Mouse (Mus musculus): ENCODE results near the gene Espl1. TPM values are rescaled to one million over a fixed set of nuclear protein-coding genes. Genes with fewer than 3 reads are reported as not detected.

The Espl1 gene
- polyA plus RNA-seq (2015; fragmentation: Nextera tagmentation; extraction: Ambion mirVana): 10.9 and 11.7 TPM in 2 replicates

GRCm38 (mm10) chr15:102295633-102296367 is at the start of gene Espl1:
TSS of gene Espl1 (plus strand) at chr15:102296266.
- H3K9ac ChIP-seq (replicated peaks; ENCODE audit: low read depth, low read length): peak within 1 kb of the TSS; percentile 47
- 6% methylated on average over 25 of the region's 25 CpGs for WGBS
- H3K27ac ChIP-seq (ENCODE audit: low read length): peak within 1 kb of the TSS; percentile 27; the same call in 1 of the 2 replicates
- H3K4me3 ChIP-seq (replicated peaks; ENCODE audit: low read length): peak within 1 kb of the TSS; percentile 50
- peak within 1 kb of the TSS; percentile 66 for H3K4me2 ChIP-seq (ENCODE audit: low read length)
- no peaks in the 10 kb centered on the region for H3K9me3 ChIP-seq (ENCODE audit: control insufficient read depth, low read length)
- ATAC-seq: peak; percentile 100
- H3K27me3 ChIP-seq (replicated peaks; ENCODE audit: control insufficient read depth, insufficient read depth, low read length): no peaks in the 10 kb centered on the region
- H3K4me1 ChIP-seq (replicated peaks; ENCODE audit: control insufficient read depth, insufficient read depth, low read length): peaks cover 10% of the 10 kb centered on the region
- no peaks in the 10 kb centered on the region for H3K36me3 ChIP-seq (ENCODE audit: control insufficient read depth, insufficient read depth)

- peak overlapping the region; percentile 55 for H3K9ac ChIP-seq (replicated peaks; ENCODE audit: low read depth, low read length)
- H3K36me3 ChIP-seq (ENCODE audit: control insufficient read depth, insufficient read depth): no peaks in the 10 kb centered on the region
- no peaks in the 10 kb centered on the region for H3K9me3 ChIP-seq (ENCODE audit: control insufficient read depth, low read length)
- peak overlapping the region; percentile 92 for H3K27ac ChIP-seq (ENCODE audit: low read length)
- peak overlapping the region; percentile 67 for H3K4me2 ChIP-seq (ENCODE audit: low read length)
- peak overlapping the region; percentile 55 for H3K4me3 ChIP-seq (replicated peaks; ENCODE audit: low read length)
- ATAC-seq: peak; percentile 85
- WGBS: 0% methylated on average over 30 of the region's 35 CpGs
- peaks cover 6% of the 10 kb centered on the region for H3K27me3 ChIP-seq (replicated peaks; ENCODE audit: control insufficient read depth, insufficient read depth, low read length)
- H3K4me1 ChIP-seq (replicated peaks; ENCODE audit: control insufficient read depth, insufficient read depth, low read length): peaks cover 39% of the 10 kb centered on the region
Measured at GRCm38 (mm10) chr15:102246866-102247251, 49.2 kb upstream of the Espl1 start.

GRCm38 (mm10) chr15:102247252-102248130 is 48.6 kb upstream of the Espl1 start:
- 0 out of 2 replicates have a peak, but pooled peaks have one; percentile 11 for ATAC-seq
- Histone ChIP-seq H3K27ac (ENCODE audit: low read length) (peak overlapping the region; percentile 16; the same call in 1 of the 2 replicates), H3K9ac (replicated peaks; ENCODE audit: low read depth, low read length) (peak overlapping the region; percentile 55), H3K36me3 (ENCODE audit: control insufficient read depth, insufficient read depth) (no peaks in the 10 kb centered on the region), H3K9me3 (ENCODE audit: control insufficient read depth, low read length) (no peaks in the 10 kb centered on the region), H3K4me3 (replicated peaks; ENCODE audit: low read length) (peak overlapping the region; percentile 55), H3K27me3 (replicated peaks; ENCODE audit: control insufficient read depth, insufficient read depth, low read length) (peaks cover 6% of the 10 kb centered on the region), H3K4me1 (replicated peaks; ENCODE audit: control insufficient read depth, insufficient read depth, low read length) (peaks cover 39% of the 10 kb centered on the region), H3K4me2 (ENCODE audit: low read length) (peak overlapping the region; percentile 67)
- under 1% methylated on average over 47 of the region's 65 CpGs for WGBS

- Histone ChIP-seq H3K27me3 (replicated peaks; ENCODE audit: control insufficient read depth, insufficient read depth, low read length) (peaks cover 4% of the 10 kb centered on the region; the same call in 1 of the 2 replicates), H3K27ac (ENCODE audit: low read length) (no peak overlapping the region), H3K4me2 (ENCODE audit: low read length) (peak overlapping the region; percentile 67), H3K9me3 (ENCODE audit: control insufficient read depth, low read length) (no peaks in the 10 kb centered on the region), H3K4me3 (replicated peaks; ENCODE audit: low read length) (peak overlapping the region; percentile 55), H3K9ac (replicated peaks; ENCODE audit: low read depth, low read length) (peak overlapping the region; percentile 55), H3K36me3 (ENCODE audit: control insufficient read depth, insufficient read depth) (no peaks in the 10 kb centered on the region), H3K4me1 (replicated peaks; ENCODE audit: control insufficient read depth, insufficient read depth, low read length) (peaks cover 35% of the 10 kb centered on the region)
- 7% methylated on average over 8 of the region's 8 CpGs for WGBS
- ATAC-seq: no peak
Measured at GRCm38 (mm10) chr15:102248131-102248811, 47.8 kb upstream of the Espl1 start.

- no peak overlapping the region for H3K9ac ChIP-seq (replicated peaks; ENCODE audit: low read depth, low read length)
- no peak overlapping the region for H3K27ac ChIP-seq (ENCODE audit: low read length)
- H3K4me3 ChIP-seq (replicated peaks; ENCODE audit: low read length): no peak overlapping the region
- 21% methylated on average over 3 of the region's 3 CpGs for WGBS
- H3K9me3 ChIP-seq (ENCODE audit: control insufficient read depth, low read length): no peaks in the 10 kb centered on the region
- no peak for ATAC-seq
- H3K4me1 ChIP-seq (replicated peaks; ENCODE audit: control insufficient read depth, insufficient read depth, low read length): peaks cover 30% of the 10 kb centered on the region
- H3K36me3 ChIP-seq (ENCODE audit: control insufficient read depth, insufficient read depth): no peaks in the 10 kb centered on the region
- H3K4me2 ChIP-seq (ENCODE audit: low read length): no peak overlapping the region
- peaks cover 4% of the 10 kb centered on the region; the same call in 1 of the 2 replicates for H3K27me3 ChIP-seq (replicated peaks; ENCODE audit: control insufficient read depth, insufficient read depth, low read length)
Measured at GRCm38 (mm10) chr15:102248812-102249191, 47.3 kb upstream of the Espl1 start.

- ATAC-seq: no peak
- WGBS: 5% methylated on average over 13 of the region's 13 CpGs
Measured at GRCm38 (mm10) chr15:102249251-102249691, 46.8 kb upstream of the Espl1 start.

GRCm38 (mm10) chr15:102249967-102250366 is 46.1 kb upstream of the Espl1 start:
- Histone ChIP-seq H3K27me3 (replicated peaks; ENCODE audit: control insufficient read depth, insufficient read depth, low read length) (no peaks in the 10 kb centered on the region), H3K36me3 (ENCODE audit: control insufficient read depth, insufficient read depth) (no peaks in the 10 kb centered on the region), H3K9me3 (ENCODE audit: control insufficient read depth, low read length) (no peaks in the 10 kb centered on the region), H3K4me1 (replicated peaks; ENCODE audit: control insufficient read depth, insufficient read depth, low read length) (peaks cover 19% of the 10 kb centered on the region), H3K9ac (replicated peaks; ENCODE audit: low read depth, low read length) (no peak overlapping the region), H3K4me3 (replicated peaks; ENCODE audit: low read length) (no peak overlapping the region), H3K27ac (ENCODE audit: low read length) (no peak overlapping the region), H3K4me2 (ENCODE audit: low read length) (no peak overlapping the region)
- no peak for ATAC-seq
- WGBS: 55% methylated on average over 9 of the region's 9 CpGs

More at GRCm38 (mm10) chr15:102249251-102249691, 46.8 kb upstream of the Espl1 start:
- Histone ChIP-seq H3K4me3 (replicated peaks; ENCODE audit: low read length) (no peak overlapping the region), H3K36me3 (ENCODE audit: control insufficient read depth, insufficient read depth) (no peaks in the 10 kb centered on the region), H3K27ac (ENCODE audit: low read length) (no peak overlapping the region), H3K27me3 (replicated peaks; ENCODE audit: control insufficient read depth, insufficient read depth, low read length) (peaks cover under 1% of the 10 kb centered on the region; the same call in 1 of the 2 replicates), H3K4me1 (replicated peaks; ENCODE audit: control insufficient read depth, insufficient read depth, low read length) (peaks cover 26% of the 10 kb centered on the region), H3K9me3 (ENCODE audit: control insufficient read depth, low read length) (no peaks in the 10 kb centered on the region), H3K4me2 (ENCODE audit: low read length) (no peak overlapping the region), H3K9ac (replicated peaks; ENCODE audit: low read depth, low read length) (no peak overlapping the region)

- Histone ChIP-seq H3K4me3 (replicated peaks; ENCODE audit: low read length) (no peak overlapping the region), H3K9ac (replicated peaks; ENCODE audit: low read depth, low read length) (no peak overlapping the region), H3K36me3 (ENCODE audit: control insufficient read depth, insufficient read depth) (no peaks in the 10 kb centered on the region), H3K4me1 (replicated peaks; ENCODE audit: control insufficient read depth, insufficient read depth, low read length) (peaks cover 13% of the 10 kb centered on the region), H3K27ac (ENCODE audit: low read length) (no peak overlapping the region), H3K4me2 (ENCODE audit: low read length) (no peak overlapping the region), H3K9me3 (ENCODE audit: control insufficient read depth, low read length) (no peaks in the 10 kb centered on the region), H3K27me3 (replicated peaks; ENCODE audit: control insufficient read depth, insufficient read depth, low read length) (no peaks in the 10 kb centered on the region)
- WGBS: 68% methylated on average over 5 of the region's 5 CpGs
- ATAC-seq: no peak
Measured at GRCm38 (mm10) chr15:102250521-102250920, 45.5 kb upstream of the Espl1 start.
